Mouse (Mus musculus) heart, adult 2 months (tissue): ENCODE results near the gene Cib1.

Experiments used
- CTCF ChIP-seq: fragments of 200-600 bp; IDR thresholded peaks from 2 replicates; pipeline ENCODE4 v1.8.1; 2022; ENCODE audit warnings: antibody characterized with exemption, mild to moderate bottlenecking, moderate library complexity
- POLR2A ChIP-seq: fragments of 200-500 bp; IDR thresholded peaks from 2 replicates; pipeline ENCODE4 v1.6.1; 2011; ENCODE audit warnings: mild to moderate bottlenecking, low read depth, low read length, control low read depth; ENCODE audit not compliant: insufficient read depth

GRCm38 (mm10) chr7:80261372-80261990 is 28.9 kb upstream of the Cib1 start:
- no peak for TF ChIP-seq CTCF
- TF ChIP-seq POLR2A, result no peak
